Mouse (Mus musculus) stomach, embryonic 15.5 days (tissue): ENCODE measurements at regions not wholly inside any gene's neighbourhood (a gene's known extent, or its start where the extent isn't known, plus 50 kb on each side); places are given as distances from the start of the nearest gene placed in this dataset.

Source experiments
- ATAC-seq: fragments of 200-750 bp; cut with Nextera tagmentation; 2 replicates; pipeline ENCODE4 v1.8.0; 2017; ENCODE audit warnings: low read depth, moderate number of reproducible peaks, moderate TSS enrichment; ENCODE audit not compliant: insufficient read depth, low FRiP score
- H3K27ac ChIP-seq: fragments of 300-500 bp; sonication (generic); 2 replicates; pipeline ENCODE4 v1.5.1; 2015; ENCODE audit warnings: mild to moderate bottlenecking, inconsistent platforms
- H3K27me3 ChIP-seq: fragments of 300-500 bp; sonication (generic); replicated peaks from 2 replicates; pipeline ENCODE4 v1.6.1; 2015; ENCODE audit warnings: inconsistent platforms
- H3K36me3 ChIP-seq: fragments of 300-500 bp; sonication (generic); 2 replicates; pipeline ENCODE4 v1.6.1; 2015; ENCODE audit warnings: inconsistent platforms
- H3K4me1 ChIP-seq: fragments of 300-500 bp; sonication (generic); 2 replicates; pipeline ENCODE4 v1.6.1; 2015; ENCODE audit warnings: inconsistent platforms
- H3K4me2 ChIP-seq: fragments of 300-500 bp; sonication (generic); 2 replicates; pipeline ENCODE4 v1.6.1; 2015; ENCODE audit warnings: mild to moderate bottlenecking, inconsistent platforms
- H3K4me3 ChIP-seq: fragments of 300-500 bp; sonication (generic); replicated peaks from 2 replicates; pipeline ENCODE4 v1.5.1; 2015; ENCODE audit warnings: inconsistent platforms
- H3K9ac ChIP-seq: fragments of 300-500 bp; sonication (generic); 2 replicates; pipeline ENCODE4 v1.6.1; 2015; ENCODE audit warnings: inconsistent platforms
- H3K9me3 ChIP-seq: fragments of 300-500 bp; sonication (generic); 2 replicates; pipeline ENCODE4 v1.6.1; 2016; ENCODE audit warnings: inconsistent platforms
- WGBS: fragments of 180-500 bp; shearing (Covaris S2); methylation state at CpG from one replicate; pipeline ENCODE4 v1.1.7; 2015; 5-methylcytosine and 5-hydroxymethylcytosine counted together

GRCm38 (mm10) chr3:101657979-101658378 lies 53.5 kb upstream of the Atp1a1 start:
- H3K36me3 ChIP-seq: no peaks in the 10 kb centered on the region
- no peak overlapping the region for H3K27ac ChIP-seq
- H3K4me3 ChIP-seq: no peak overlapping the region
- H3K4me2 ChIP-seq: no peak overlapping the region
- H3K27me3 ChIP-seq: no peaks in the 10 kb centered on the region
- no peak for ATAC-seq
- H3K9ac ChIP-seq: no peak overlapping the region
- peaks cover 4% of the 10 kb centered on the region; the same call in 1 of the 2 replicates for H3K4me1 ChIP-seq
- no peaks in the 10 kb centered on the region for H3K9me3 ChIP-seq

GRCm38 (mm10) chr3:101654720-101655119 lies 50.2 kb upstream of the Atp1a1 start:
- no peak overlapping the region for H3K27ac ChIP-seq
- no peak for ATAC-seq
- H3K4me1 ChIP-seq: peaks cover 4% of the 10 kb centered on the region; the same call in 1 of the 2 replicates
- no peak overlapping the region for H3K4me3 ChIP-seq
- no peak overlapping the region for H3K9ac ChIP-seq
- no peaks in the 10 kb centered on the region for H3K36me3 ChIP-seq
- WGBS: 85% methylated on average over 4 of the region's 4 CpGs
- no peaks in the 10 kb centered on the region for H3K9me3 ChIP-seq
- H3K27me3 ChIP-seq: no peaks in the 10 kb centered on the region
- no peak overlapping the region for H3K4me2 ChIP-seq
